Mouse (Mus musculus): Measurements from ENCODE around the gene Itgbl1. TPM values are rescaled to one million over a fixed set of nuclear protein-coding genes. Genes with fewer than 3 reads are reported as not detected.

Itgbl1 gene
- total and polyA plus RNA-seq, 2 experiments from 2014 or later: 4.0 to 4.8 TPM

GRCm38 (mm10) chr14:123967996-123968395 is 308.2 kb downstream of the Itgbl1 start:
- Histone ChIP-seq H3K36me3 (ENCODE audit: insufficient read depth) (no peaks in the 10 kb centered on the region), H3K4me2 (ENCODE audit: low read depth) (no peak overlapping the region), H3K4me3 (ENCODE audit: low read depth, low read length) (no peak overlapping the region), H3K9ac (no peak overlapping the region), H3K27ac (ENCODE audit: low read depth, low read length) (no peak overlapping the region), H3K4me1 (ENCODE audit: insufficient read depth) (no peaks in the 10 kb centered on the region), H3K27me3 (ENCODE audit: insufficient read depth, low read length) (no peaks in the 10 kb centered on the region), H3K9me3 (ENCODE audit: low read length) (no peaks in the 10 kb centered on the region)
- TF ChIP-seq CTCF (IDR thresholded peaks at IDR 0.05; ENCODE audit: low read depth): no peak
- WGBS: 76% methylated on average over 6 of the region's 6 CpGs
- ATAC-seq (no peak), DNase-seq (no peak)

GRCm38 (mm10) chr14:123990591-123991195 is 330.9 kb downstream of the Itgbl1 start:
- H3K9me3 ChIP-seq (ENCODE audit: low read length): no peaks in the 10 kb centered on the region
- no peak overlapping the region for H3K4me3 ChIP-seq (ENCODE audit: low read depth, low read length)
- no peak for TF ChIP-seq CTCF (IDR thresholded peaks at IDR 0.05; ENCODE audit: low read depth)
- no peaks in the 10 kb centered on the region for H3K36me3 ChIP-seq (ENCODE audit: insufficient read depth)
- 74% methylated on average over 2 of the region's 2 CpGs for WGBS
- no peak overlapping the region for H3K27ac ChIP-seq (ENCODE audit: low read depth, low read length)
- H3K4me2 ChIP-seq (ENCODE audit: low read depth): no peak overlapping the region
- DNase-seq (peak; percentile 39), ATAC-seq (peak; percentile 94)
- no peak overlapping the region for H3K9ac ChIP-seq
- no peaks in the 10 kb centered on the region for H3K27me3 ChIP-seq (ENCODE audit: insufficient read depth, low read length)
- H3K4me1 ChIP-seq (ENCODE audit: insufficient read depth): no peaks in the 10 kb centered on the region

Other genes with a start within 250 kb of the Itgbl1 start
- 32.4 and 44.3 TPM in 2 replicates for gene Nalcn, start 32.8 kb upstream of the Itgbl1 start, total RNA-seq (2014; rRNA removed)
- 5.1 and 9.7 TPM in 2 replicates for gene Nalcn, start 32.8 kb upstream of the Itgbl1 start, polyA plus RNA-seq (2015; fragmentation: Nextera tagmentation; extraction: Ambion mirVana)

All from forebrain, postnatal 0 days (tissue).